ENCODE assay signal across 9 mouse cellular contexts in the genomic region with DNA sequence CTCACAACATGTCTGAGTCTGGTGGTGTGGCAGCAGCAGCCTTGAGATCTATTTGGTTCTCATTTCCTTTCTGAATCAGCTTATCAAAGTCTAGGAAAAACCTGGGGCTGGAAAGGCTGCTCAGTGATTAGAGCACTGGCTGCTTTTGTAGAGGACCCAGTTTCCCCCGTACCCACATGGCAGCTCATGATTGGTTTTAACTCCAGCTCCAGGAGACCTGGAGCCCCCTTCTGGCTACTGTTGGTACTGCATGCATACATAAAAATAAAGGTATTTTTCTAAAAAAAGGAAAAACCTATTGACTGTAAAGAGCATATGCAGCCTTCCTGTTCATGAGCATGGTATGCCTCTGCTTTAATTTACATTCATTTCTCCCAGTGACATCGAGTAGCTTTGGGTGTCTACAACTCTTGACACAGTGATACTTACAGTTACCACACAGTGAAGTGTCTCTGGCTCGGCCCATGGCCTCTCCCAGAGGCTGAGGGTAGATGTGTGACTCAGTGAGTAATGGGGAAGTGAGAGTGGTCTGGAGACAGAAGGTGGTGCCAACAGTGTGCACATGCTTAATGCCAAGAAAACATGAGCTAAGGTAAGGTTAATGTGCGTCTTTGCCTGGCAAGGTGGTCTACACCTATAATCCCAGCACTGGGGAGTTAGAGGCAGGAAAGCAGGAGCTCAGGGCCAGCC.
A peak's percentile ranks its signal among the peaks of the same experiment; 100 is the strongest.
DNase-seq lines count a peak whose midpoint lies in the region; ATAC-seq and TF ChIP-seq lines count a peak whose summit lies in the region.
"Had no signal": no experiment of that assay in that cellular context is flagged by ENCODE, and none has a peak within 500 bp of the region (broad histone marks: within the 10 kb centered on the region; RNA-seq: fewer than 3 reads in every experiment).

No protein-coding gene starts in this region.

- no peak overlapping the region for H3K4me2 ChIP-seq in hindbrain, embryonic 14.5 days (replicated peaks)
- no peak overlapping the region for H3K4me2 ChIP-seq in hindbrain, embryonic 12.5 days (replicated peaks)
- no peak overlapping the region for H3K4me2 ChIP-seq in limb, embryonic 11.5 days (ENCODE audit: low read depth, severe bottlenecking)

- no peaks in the 10 kb centered on the region for H3K4me1 ChIP-seq in hindbrain, embryonic 14.5 days (replicated peaks; ENCODE audit: control insufficient read depth, insufficient read depth, low read length)
- H3K4me1 ChIP-seq in hindbrain, embryonic 12.5 days = no peaks in the 10 kb centered on the region; the same call in 1 of the 2 replicates
- peaks cover 41% of the 10 kb centered on the region for H3K4me1 ChIP-seq in E14TG2a.4 (replicated peaks; ENCODE audit: low read depth, low read length)
- no peaks in the 10 kb centered on the region for H3K4me1 ChIP-seq in limb, embryonic 11.5 days (ENCODE audit: control insufficient read depth, insufficient read depth, low read length)

- no peaks in the 10 kb centered on the region for H3K27me3 ChIP-seq in hindbrain, embryonic 14.5 days (ENCODE audit: control insufficient read depth, insufficient read depth, low read length)
- peaks cover 4% of the 10 kb centered on the region; the same call in 1 of the 2 replicates for H3K27me3 ChIP-seq in hindbrain, embryonic 12.5 days
- peaks cover 3% of the 10 kb centered on the region; the same call in 1 of the 2 replicates for H3K27me3 ChIP-seq in E14TG2a.4 (ENCODE audit: insufficient read depth, low read length)
- H3K27me3 ChIP-seq in limb, embryonic 11.5 days (ENCODE audit: control insufficient read depth, insufficient read depth, low read length) = no peaks in the 10 kb centered on the region

- peak; percentile 82 for TF ChIP-seq CTCF in E14TG2a.4 (conservative IDR thresholded peaks at IDR 0.05; ENCODE audit: low read length)

- no peak overlapping the region for H3K9ac ChIP-seq in hindbrain, embryonic 14.5 days
- H3K9ac ChIP-seq in hindbrain, embryonic 12.5 days = no peak overlapping the region
- H3K9ac ChIP-seq in limb, embryonic 11.5 days (ENCODE audit: low read length) = no peak overlapping the region

- no peak overlapping the region for H3K4me3 ChIP-seq in hindbrain, embryonic 14.5 days (replicated peaks; ENCODE audit: low read length)
- H3K4me3 ChIP-seq in hindbrain, embryonic 12.5 days = no peak overlapping the region
- no peak overlapping the region for H3K4me3 ChIP-seq in E14TG2a.4 (replicated peaks; ENCODE audit: low read length)
- no peak overlapping the region for H3K4me3 ChIP-seq in limb, embryonic 11.5 days (ENCODE audit: low read depth, low read length)
- H3K4me3 ChIP-seq: erythroblast, embryonic 14.5 days had no signal

- H3K9me3 ChIP-seq in hindbrain, embryonic 14.5 days (ENCODE audit: control insufficient read depth, low read length) = no peaks in the 10 kb centered on the region
- H3K9me3 ChIP-seq in hindbrain, embryonic 12.5 days (replicated peaks) = no peaks in the 10 kb centered on the region
- no peaks in the 10 kb centered on the region for H3K9me3 ChIP-seq in E14TG2a.4 (ENCODE audit: low read length)
- no peaks in the 10 kb centered on the region for H3K9me3 ChIP-seq in limb, embryonic 11.5 days (ENCODE audit: control insufficient read depth, low read length)

- WGBS in hindbrain, embryonic 14.5 days = 69% methylated on average over 4 of the region's 4 CpGs
- 67% methylated on average over 4 of the region's 4 CpGs for WGBS in hindbrain, embryonic 12.5 days
- 65% methylated on average over 4 of the region's 4 CpGs for WGBS in limb, embryonic 11.5 days

- DNase-seq in hindbrain, embryonic 14.5 days (ENCODE audit: low spot score) = peak; percentile 67
- DNase-seq in 3T3-L1 (ENCODE audit: low read depth, low spot score) = peak; percentile 47
- peak; percentile 57 for DNase-seq in limb, embryonic 11.5 days (ENCODE audit: low spot score)
- peak; percentile 8 for DNase-seq in spleen, adult 12 weeks (ENCODE audit: low spot score)

- no peaks in the 10 kb centered on the region for H3K36me3 ChIP-seq in hindbrain, embryonic 14.5 days (replicated peaks; ENCODE audit: control insufficient read depth, insufficient read depth)
- H3K36me3 ChIP-seq in hindbrain, embryonic 12.5 days = no peaks in the 10 kb centered on the region
- no peaks in the 10 kb centered on the region for H3K36me3 ChIP-seq in E14TG2a.4 (ENCODE audit: insufficient read depth, low read length)
- no peaks in the 10 kb centered on the region for H3K36me3 ChIP-seq in limb, embryonic 11.5 days (ENCODE audit: control insufficient read depth, insufficient read depth, low read length)

- H3K27ac ChIP-seq in hindbrain, embryonic 14.5 days = no peak overlapping the region
- H3K27ac ChIP-seq in hindbrain, embryonic 12.5 days = no peak overlapping the region
- no peak overlapping the region for H3K27ac ChIP-seq in limb, embryonic 11.5 days (replicated peaks; ENCODE audit: low read depth, low read length)

- ATAC-seq in hindbrain, embryonic 14.5 days (ENCODE audit: low FRiP score) = no peak
- no peak for ATAC-seq in hindbrain, embryonic 12.5 days (ENCODE audit: low FRiP score)
- ATAC-seq in common myeloid progenitor, adult 5-6 weeks (replicated peaks; ENCODE audit: low read depth, poor library complexity, severe bottlenecking) = peak; percentile 68
- no peak for ATAC-seq in limb, embryonic 11.5 days (ENCODE audit: insufficient number of reproducible peaks, low FRiP score, low TSS enrichment, low read depth)
- ATAC-seq in activated CD4-positive, CD25-positive, alpha-beta regulatory T cell, adult 4 months = no peak

Comparison
In these comparisons a context has a peak if more than half of its experiments do, and no peak if none do; other contexts are left out.
1. DNase-seq: peak in every context shown above with its lines; median percentile 67 in hindbrain, embryonic 14.5 days; 57 in limb, embryonic 11.5 days; 47 in 3T3-L1; 8 in spleen, adult 12 weeks.